Mouse (Mus musculus) heart, embryonic 14.5 days (tissue): ENCODE data around the gene Cachd1. TPM values are rescaled to one million over a fixed set of nuclear protein-coding genes. Genes with fewer than 3 reads are reported as not detected.

Experiments used
- ATAC-seq: fragments of 200-750 bp; cut with Nextera tagmentation; 2 replicates; pipeline ENCODE4 v1.8.0; 2017; ENCODE audit warnings: low read depth, moderate TSS enrichment; ENCODE audit not compliant: insufficient number of reproducible peaks, insufficient read depth, low FRiP score
- H3K27ac ChIP-seq, 2 experiments: fragments of 200-500 bp in 1 of 2; fragments of 300-500 bp in 1 of 2; sonication (generic) in 1 of 2; replicated peaks in 1 of 2; 2 replicates each; pipeline ENCODE4 v1.5.1; 2012 to 2014; ENCODE audit warnings: low read depth in 2 of 2, low read length in 2 of 2, control low read depth in 1 of 2, mild to moderate bottlenecking in 1 of 2, mixed read lengths in 1 of 2; ENCODE audit not compliant: control insufficient read depth in 1 of 2, insufficient read depth in 1 of 2
- H3K27me3 ChIP-seq: fragments of 300-500 bp; sonication (generic); 2 replicates; pipeline ENCODE4 v1.6.1; 2014; ENCODE audit warnings: mild to moderate bottlenecking, low read length, control low read depth; ENCODE audit not compliant: control insufficient read depth, insufficient read depth
- H3K36me3 ChIP-seq: fragments of 300-500 bp; sonication (generic); 2 replicates; pipeline ENCODE4 v1.6.1; 2014; ENCODE audit warnings: mild to moderate bottlenecking, control low read depth, low read length, mixed read lengths; ENCODE audit not compliant: control insufficient read depth, insufficient read depth
- H3K4me1 ChIP-seq, 2 experiments: fragments of 200-500 bp in 1 of 2; fragments of 300-500 bp in 1 of 2; sonication (generic) in 1 of 2; 2 replicates each; pipeline ENCODE4 v1.6.1; 2012 to 2014; ENCODE audit warnings: low read length in 2 of 2, control low read depth in 1 of 2, mixed read lengths in 1 of 2; ENCODE audit not compliant: control insufficient read depth in 2 of 2, insufficient read depth in 2 of 2
- H3K4me2 ChIP-seq: fragments of 300-500 bp; sonication (generic); 2 replicates; pipeline ENCODE4 v1.6.1; 2014; ENCODE audit warnings: mild to moderate bottlenecking, low read length
- H3K4me3 ChIP-seq, 2 experiments: fragments of 200-500 bp in 1 of 2; fragments of 300-500 bp in 1 of 2; sonication (generic) in 1 of 2; 2 replicates each; pipeline ENCODE4 v1.5.1; 2012 to 2014; ENCODE audit warnings: low read length in 2 of 2, mild to moderate bottlenecking in 2 of 2, control low read depth in 1 of 2, low read depth in 1 of 2, moderate library complexity in 1 of 2; ENCODE audit not compliant: control insufficient read depth in 1 of 2, insufficient read depth in 1 of 2
- H3K9ac ChIP-seq: fragments of 300-500 bp; sonication (generic); 2 replicates; pipeline ENCODE4 v1.6.1; 2014; ENCODE audit warnings: mild to moderate bottlenecking, low read length
- H3K9me3 ChIP-seq: fragments of 300-500 bp; sonication (generic); 2 replicates; pipeline ENCODE4 v1.6.1; 2016; ENCODE audit warnings: low read length, control low read depth; ENCODE audit not compliant: control insufficient read depth
- WGBS: fragments of 180-500 bp; shearing (Covaris S2); extraction: QIAGEN DNeasy Blood & Tissue Kit; methylation state at CpG from one replicate; pipeline ENCODE4 v1.1.7; 2014; 5-methylcytosine and 5-hydroxymethylcytosine counted together
- polyA plus RNA-seq: library from polyadenylated mRNA; unstranded; fragments of >200 nt; fragmentation: Nextera tagmentation; extraction: Ambion mirVana; gene quantifications from 2 replicates; pipeline ENCODE4 v1.2.1, GENCODE M21; 2014

Cachd1 gene
- polyA plus RNA-seq, 1 experiment from 2014 or later: 9.2 TPM

- H3K4me1 ChIP-seq: peaks cover 2 to 11% of the 10 kb centered on the region in 2 experiments
- H3K4me3 ChIP-seq: no peak overlapping the region
- H3K27ac ChIP-seq: no peak overlapping the region
- H3K9ac ChIP-seq: no peak overlapping the region
- peaks cover 37% of the 10 kb centered on the region for H3K36me3 ChIP-seq
- H3K9me3 ChIP-seq: no peaks in the 10 kb centered on the region
- no peak overlapping the region for H3K4me2 ChIP-seq
- H3K27me3 ChIP-seq: no peaks in the 10 kb centered on the region
- ATAC-seq: no peak
- 67% methylated on average over 19 of the region's 19 CpGs for WGBS
These were observed 191.4 kb downstream of the Cachd1 start for GRCm38 (mm10) chr4:100967703-100968392.

GRCm38 (mm10) chr4:100973641-100974454 is 197.4 kb downstream of the Cachd1 start:
- 86% methylated on average over 16 of the region's 16 CpGs for WGBS

GRCm38 (mm10) chr4:100974455-100975035 is 198.1 kb downstream of the Cachd1 start:
- no peak overlapping the region for H3K4me2 ChIP-seq
- H3K4me3 ChIP-seq: no peak overlapping the region
- WGBS: 91% methylated on average over 14 of the region's 14 CpGs
- H3K36me3 ChIP-seq: peaks cover 48% of the 10 kb centered on the region
- no peaks in the 10 kb centered on the region for H3K9me3 ChIP-seq
- H3K27ac ChIP-seq: no peak overlapping the region
- ATAC-seq: no peak
- no peak overlapping the region for H3K9ac ChIP-seq
- H3K27me3 ChIP-seq: no peaks in the 10 kb centered on the region
- H3K4me1 ChIP-seq: no peaks in the 10 kb centered on the region

More at GRCm38 (mm10) chr4:100973641-100974454, 197.4 kb downstream of the Cachd1 start:
- Histone ChIP-seq H3K4me3 (no peak overlapping the region), H3K9ac (no peak overlapping the region), H3K36me3 (peaks cover 50% of the 10 kb centered on the region), H3K9me3 (no peaks in the 10 kb centered on the region), H3K27me3 (no peaks in the 10 kb centered on the region), H3K4me1 (no peaks in the 10 kb centered on the region), H3K27ac (no peak overlapping the region), H3K4me2 (no peak overlapping the region)
- ATAC-seq: no peak

GRCm38 (mm10) chr4:100977522-100977921 is 201.0 kb downstream of the Cachd1 start:
- no peak for ATAC-seq
- Histone ChIP-seq H3K4me1 (peaks cover 6 to 7% of the 10 kb centered on the region in 2 experiments; a peak in 3 of 4 replicates), H3K27ac (no peak overlapping the region), H3K4me2 (no peak overlapping the region), H3K9me3 (no peaks in the 10 kb centered on the region), H3K27me3 (no peaks in the 10 kb centered on the region), H3K36me3 (peaks cover 42% of the 10 kb centered on the region), H3K9ac (no peak overlapping the region), H3K4me3 (no peak overlapping the region)
- WGBS: 92% methylated on average over 7 of the region's 7 CpGs

GRCm38 (mm10) chr4:100987187-100987586 is 210.7 kb downstream of the Cachd1 start:
- no peak overlapping the region for H3K4me2 ChIP-seq
- H3K9me3 ChIP-seq: no peaks in the 10 kb centered on the region
- H3K9ac ChIP-seq: no peak overlapping the region
- ATAC-seq: no peak
- H3K36me3 ChIP-seq: peaks cover 52% of the 10 kb centered on the region
- no peaks in the 10 kb centered on the region for H3K27me3 ChIP-seq
- no peak overlapping the region for H3K4me3 ChIP-seq
- 87% methylated on average over 1 of the region's 1 CpGs for WGBS
- H3K4me1 ChIP-seq: peaks cover 0 to under 1% of the 10 kb centered on the region in 2 experiments; a peak in 1 of 4 replicates
- H3K27ac ChIP-seq: no peak overlapping the region

- Histone ChIP-seq H3K4me1 (no peaks in the 10 kb centered on the region), H3K9me3 (no peaks in the 10 kb centered on the region), H3K9ac (no peak overlapping the region), H3K27me3 (no peaks in the 10 kb centered on the region), H3K4me2 (no peak overlapping the region), H3K4me3 (no peak overlapping the region), H3K27ac (no peak overlapping the region), H3K36me3 (peaks cover 60% of the 10 kb centered on the region)
- WGBS: 76% methylated on average over 8 of the region's 8 CpGs
- ATAC-seq: no peak
These were observed 211.8 kb downstream of the Cachd1 start for GRCm38 (mm10) chr4:100988231-100988799.

GRCm38 (mm10) chr4:100990996-100991395 is 214.5 kb downstream of the Cachd1 start:
- H3K27me3 ChIP-seq: no peaks in the 10 kb centered on the region
- H3K27ac ChIP-seq: no peak overlapping the region
- no peak overlapping the region for H3K4me2 ChIP-seq
- H3K4me1 ChIP-seq: no peaks in the 10 kb centered on the region; a peak in 1 of 4 replicates
- ATAC-seq: no peak
- WGBS: 82% methylated on average over 4 of the region's 4 CpGs
- no peak overlapping the region for H3K9ac ChIP-seq
- H3K9me3 ChIP-seq: no peaks in the 10 kb centered on the region
- no peak overlapping the region for H3K4me3 ChIP-seq
- peaks cover 64% of the 10 kb centered on the region for H3K36me3 ChIP-seq
